Mouse (Mus musculus): ENCODE measurements at regions not wholly inside any gene's neighbourhood (a gene's known extent, or its start where the extent isn't known, plus 50 kb on each side); places are given as distances from the start of the nearest gene placed in this dataset.

DNA sequence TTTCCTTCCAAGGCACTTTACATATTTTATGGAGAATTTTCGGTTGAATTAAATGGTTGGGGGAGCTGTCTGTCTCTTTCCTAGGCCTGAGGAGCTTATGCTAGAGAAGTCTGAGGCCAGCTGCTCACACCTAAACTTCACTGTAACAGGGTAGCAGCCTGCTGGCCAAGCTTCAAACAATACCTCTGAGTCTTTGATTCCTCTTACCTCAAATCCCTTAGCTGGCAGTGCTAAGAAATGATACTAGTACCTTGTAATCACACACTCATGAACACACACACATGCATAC is 176.6 kb upstream of the Ube2e1 start:
- TF ChIP-seq GATA1 (IDR thresholded peaks at IDR 0.05; ENCODE audit: borderline replicate concordance, low read length) (no peak), FLI1 (IDR thresholded peaks at IDR 0.05; ENCODE audit: low read length) (no peak)
